Mouse (Mus musculus): ENCODE results near the gene Garem2. TPM values are rescaled to one million over a fixed set of nuclear protein-coding genes. Genes with fewer than 3 reads are reported as not detected.

Gene Garem2
- polyA plus RNA-seq, 1 experiment from 2014 or later: 0.49 TPM

- Histone ChIP-seq H3K27ac (ENCODE audit: low read depth) (no peak overlapping the region), H3K27me3 (ENCODE audit: insufficient read depth, low read length) (no peaks in the 10 kb centered on the region), H3K4me3 (ENCODE audit: low read depth, low read length) (no peak overlapping the region), H3K36me3 (ENCODE audit: insufficient read depth) (peaks cover 4% of the 10 kb centered on the region), H3K4me2 (no peak overlapping the region), H3K9me3 (ENCODE audit: low read depth, low read length) (no peaks in the 10 kb centered on the region), H3K9ac (no peak overlapping the region), H3K4me1 (ENCODE audit: insufficient read depth) (peaks cover 3% of the 10 kb centered on the region; the same call in 1 of the 2 replicates)
- DNase-seq (no peak), ATAC-seq (ENCODE audit: insufficient read depth) (no peak)
- WGBS: 72% methylated on average over 4 of the region's 4 CpGs
- TF ChIP-seq CTCF (IDR thresholded peaks at IDR 0.05; ENCODE audit: low read depth): no peak
Measured at GRCm38 (mm10) chr5:30152007-30152406, 47.0 kb downstream of the Garem2 start.

GRCm38 (mm10) chr5:30152413-30152812, 47.5 kb downstream of the Garem2 start:
- H3K4me3 ChIP-seq (ENCODE audit: low read depth, low read length): no peak overlapping the region
- ATAC-seq (ENCODE audit: insufficient read depth) (no peak), DNase-seq (no peak)
- no peak overlapping the region for H3K27ac ChIP-seq (ENCODE audit: low read depth)
- H3K9ac ChIP-seq: no peak overlapping the region
- H3K27me3 ChIP-seq (ENCODE audit: insufficient read depth, low read length): no peaks in the 10 kb centered on the region
- H3K36me3 ChIP-seq (ENCODE audit: insufficient read depth): 0 out of 2 replicates have a peak, but pooled peaks cover 3% of the 10 kb centered on the region
- WGBS: 89% methylated on average over 1 of the region's 1 CpGs
- no peaks in the 10 kb centered on the region for H3K9me3 ChIP-seq (ENCODE audit: low read depth, low read length)
- no peak for TF ChIP-seq CTCF (IDR thresholded peaks at IDR 0.05; ENCODE audit: low read depth)
- H3K4me2 ChIP-seq: no peak overlapping the region
- peaks cover 3% of the 10 kb centered on the region; the same call in 1 of the 2 replicates for H3K4me1 ChIP-seq (ENCODE audit: insufficient read depth)

- H3K36me3 ChIP-seq (ENCODE audit: insufficient read depth): 0 out of 2 replicates have a peak, but pooled peaks cover 3% of the 10 kb centered on the region
- no peak for TF ChIP-seq CTCF (IDR thresholded peaks at IDR 0.05; ENCODE audit: low read depth)
- DNase-seq (no peak), ATAC-seq (ENCODE audit: insufficient read depth) (no peak)
- H3K9me3 ChIP-seq (ENCODE audit: low read depth, low read length): no peaks in the 10 kb centered on the region
- H3K4me3 ChIP-seq (ENCODE audit: low read depth, low read length): no peak overlapping the region
- WGBS: 90% methylated on average over 2 of the region's 2 CpGs
- H3K27ac ChIP-seq (ENCODE audit: low read depth): no peak overlapping the region
- H3K9ac ChIP-seq: no peak overlapping the region
- H3K4me1 ChIP-seq (ENCODE audit: insufficient read depth): peaks cover 3% of the 10 kb centered on the region; the same call in 1 of the 2 replicates
- 0 out of 2 replicates have a peak overlapping the region, but pooled peaks have one; percentile 84 for H3K4me2 ChIP-seq
- no peaks in the 10 kb centered on the region for H3K27me3 ChIP-seq (ENCODE audit: insufficient read depth, low read length)
Measured at GRCm38 (mm10) chr5:30153222-30153621, 48.3 kb downstream of the Garem2 start.

- DNase-seq (peak; percentile 77), ATAC-seq (ENCODE audit: insufficient read depth) (no peak)
- H3K9ac ChIP-seq: peak overlapping the region; percentile 82
- H3K4me1 ChIP-seq (ENCODE audit: insufficient read depth): peaks cover 3% of the 10 kb centered on the region; the same call in 1 of the 2 replicates
- H3K4me2 ChIP-seq: peak overlapping the region; percentile 84
- H3K4me3 ChIP-seq (ENCODE audit: low read depth, low read length): peak overlapping the region; percentile 79
- TF ChIP-seq CTCF (IDR thresholded peaks at IDR 0.05; ENCODE audit: low read depth): no peak
- H3K9me3 ChIP-seq (ENCODE audit: low read depth, low read length): no peaks in the 10 kb centered on the region
- WGBS: 18% methylated on average over 4 of the region's 4 CpGs
- peak overlapping the region; percentile 79; the same call in 1 of the 2 replicates for H3K27ac ChIP-seq (ENCODE audit: low read depth)
- H3K27me3 ChIP-seq (ENCODE audit: insufficient read depth, low read length): no peaks in the 10 kb centered on the region
- H3K36me3 ChIP-seq (ENCODE audit: insufficient read depth): 0 out of 2 replicates have a peak, but pooled peaks cover 3% of the 10 kb centered on the region
Measured at GRCm38 (mm10) chr5:30154013-30154412, 49.1 kb downstream of the Garem2 start.

GRCm38 (mm10) chr5:30154474-30155394, 49.8 kb downstream of the Garem2 start, which contains the start of the genes Hadha and Hadhb:
Hadha (minus strand) TSS chr5:30155162.
Hadhb (plus strand) TSS chr5:30155248.
- peak within 1 kb of the TSS; percentile 79 for H3K27ac ChIP-seq (ENCODE audit: low read depth)
- ATAC-seq (ENCODE audit: insufficient read depth) (peak; percentile 91), DNase-seq (peak; percentile 94)
- H3K9me3 ChIP-seq (ENCODE audit: low read depth, low read length): no peaks in the 10 kb centered on the region
- H3K36me3 ChIP-seq (ENCODE audit: insufficient read depth): 0 out of 2 replicates have a peak, but pooled peaks cover 3% of the 10 kb centered on the region
- no peaks in the 10 kb centered on the region for H3K27me3 ChIP-seq (ENCODE audit: insufficient read depth, low read length)
- peak within 1 kb of the TSS; percentile 79 for H3K4me3 ChIP-seq (ENCODE audit: low read depth, low read length)
- under 1% methylated on average over 53 of the region's 53 CpGs for WGBS
- H3K4me1 ChIP-seq (ENCODE audit: insufficient read depth): peaks cover 3% of the 10 kb centered on the region; the same call in 1 of the 2 replicates
- peak within 1 kb of the TSS; percentile 82 for H3K9ac ChIP-seq
- 0 out of 2 replicates have a peak, but pooled peaks have one; percentile 19 for TF ChIP-seq CTCF (IDR thresholded peaks at IDR 0.05; ENCODE audit: low read depth)
- H3K4me2 ChIP-seq: peak within 1 kb of the TSS; percentile 84

GRCm38 (mm10) chr5:30155395-30155792, 50.4 kb downstream of the Garem2 start:
- H3K4me2 ChIP-seq: peak overlapping the region; percentile 84
- H3K36me3 ChIP-seq (ENCODE audit: insufficient read depth): 0 out of 2 replicates have a peak, but pooled peaks cover 3% of the 10 kb centered on the region
- H3K27me3 ChIP-seq (ENCODE audit: insufficient read depth, low read length): no peaks in the 10 kb centered on the region
- H3K4me3 ChIP-seq (ENCODE audit: low read depth, low read length): peak overlapping the region; percentile 79
- DNase-seq: no peak
- WGBS: under 1% methylated on average over 31 of the region's 31 CpGs
- peak overlapping the region; percentile 79 for H3K27ac ChIP-seq (ENCODE audit: low read depth)
- H3K4me1 ChIP-seq (ENCODE audit: insufficient read depth): peaks cover 3% of the 10 kb centered on the region; the same call in 1 of the 2 replicates
- peak overlapping the region; percentile 82 for H3K9ac ChIP-seq
- no peak for TF ChIP-seq CTCF (IDR thresholded peaks at IDR 0.05; ENCODE audit: low read depth)
- no peaks in the 10 kb centered on the region for H3K9me3 ChIP-seq (ENCODE audit: low read depth, low read length)
- peak; percentile 57 for ATAC-seq (ENCODE audit: insufficient read depth)

All from lung, embryonic 14.5 days (tissue).